Mouse (Mus musculus): ENCODE data around the gene Psmd3.

DNA sequence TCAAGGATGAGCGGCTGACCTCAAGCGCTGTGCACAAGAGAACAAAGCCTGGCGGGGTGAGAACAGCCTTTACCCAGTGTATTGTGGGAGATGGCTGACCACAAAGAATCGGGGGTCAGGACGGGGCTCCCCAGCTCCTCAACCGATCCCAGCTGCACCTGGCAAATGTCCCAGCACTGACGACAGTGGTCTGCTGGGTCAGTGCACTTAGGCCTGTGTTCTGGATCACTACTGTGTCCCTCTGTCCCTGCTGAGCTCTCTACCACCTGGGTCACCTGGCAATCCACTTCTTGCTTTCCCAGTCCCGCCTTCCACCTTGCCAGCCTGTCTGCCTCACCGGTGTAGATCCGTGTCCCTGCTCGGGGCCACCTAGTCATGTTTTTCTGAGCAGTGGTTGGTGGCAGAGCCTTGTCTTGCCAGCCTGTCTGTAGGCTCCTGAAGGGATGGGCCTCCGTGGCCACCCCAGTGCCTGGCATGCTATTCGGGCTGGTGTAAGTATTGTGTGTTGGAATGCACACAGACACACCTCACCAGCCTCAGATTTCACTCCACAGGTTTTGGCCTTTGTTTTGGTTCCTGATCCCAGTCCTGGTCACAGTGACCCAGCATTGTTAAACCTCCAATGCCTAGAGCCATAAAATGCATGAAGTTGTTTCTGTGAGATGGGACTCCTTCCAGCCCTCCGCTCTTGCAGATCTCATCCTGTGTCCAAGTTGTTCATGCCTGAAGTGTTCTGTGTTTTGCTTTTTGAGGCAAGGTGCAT lies 14.3 kb downstream of the Psmd3 start:
- TF ChIP-seq CTCF (IDR thresholded peaks at IDR 0.05; ENCODE audit: insufficient read depth, low read depth, low read length) (no peak), POLR2A (IDR thresholded peaks at IDR 0.05; ENCODE audit: insufficient read depth, low read depth, low read length) (no peak)

All from olfactory bulb, adult 2 months (tissue).